Mouse (Mus musculus): ENCODE data around the gene Ctf2. TPM values are rescaled to one million over a fixed set of nuclear protein-coding genes. Genes with fewer than 3 reads are reported as not detected.

The Ctf2 gene
- polyA plus RNA-seq, 1 experiment from 2014 or later, result not detected

DNA sequence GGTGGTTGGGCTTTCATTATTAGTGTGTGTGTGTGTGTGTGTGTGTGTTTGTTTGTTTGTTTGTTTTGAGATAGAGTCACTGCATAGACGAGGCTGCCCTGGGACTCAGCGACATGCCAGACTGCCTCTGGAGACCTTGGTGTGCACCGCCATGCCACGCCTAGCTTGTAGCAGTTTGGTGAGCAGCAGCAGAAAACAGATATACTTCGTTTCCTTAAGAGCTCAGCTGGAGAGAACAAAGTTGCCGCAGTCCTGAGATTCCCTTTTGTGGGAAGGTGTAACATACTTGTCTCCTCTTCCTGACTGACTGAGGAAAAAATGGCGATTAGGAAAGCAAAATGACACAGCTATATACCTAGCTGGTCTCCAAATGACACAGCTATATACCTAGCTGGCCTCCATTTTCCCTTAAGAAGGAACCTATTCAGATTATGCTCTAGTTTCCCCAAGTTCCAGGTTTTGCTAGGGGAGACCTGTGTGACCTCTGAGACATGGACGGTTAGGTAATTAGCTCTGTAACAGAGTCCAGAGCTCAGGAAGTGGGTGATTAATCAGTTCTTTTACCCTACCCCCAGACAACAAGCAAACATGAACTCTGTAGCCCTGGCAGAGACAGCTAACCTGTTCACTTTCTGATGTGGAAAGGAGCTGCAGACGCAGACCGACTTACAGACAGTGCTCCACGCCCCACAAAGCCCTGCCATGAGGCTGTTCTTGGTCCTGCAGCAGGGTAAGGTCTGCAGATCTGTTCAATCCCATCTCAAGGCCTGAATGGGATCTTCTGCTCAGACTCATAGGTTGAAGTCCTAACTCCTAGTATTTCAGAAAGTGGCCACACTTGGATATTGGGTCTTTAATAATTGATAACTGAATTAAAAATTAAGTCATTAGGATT is 59.8 kb downstream of the Ctf2 start:
- H3K4me2 ChIP-seq, result no peak overlapping the region
- no peak overlapping the region for H3K27ac ChIP-seq
- WGBS, result 86% methylated on average over 11 of the region's 11 CpGs
- peaks cover 5% of the 10 kb centered on the region for H3K36me3 ChIP-seq
- ATAC-seq (ENCODE audit: low FRiP score), result no peak
- H3K4me3 ChIP-seq, result no peak overlapping the region
- H3K27me3 ChIP-seq, result no peaks in the 10 kb centered on the region
- no peak overlapping the region for H3K9ac ChIP-seq
- no peaks in the 10 kb centered on the region for H3K9me3 ChIP-seq
- peaks cover 5% of the 10 kb centered on the region for H3K4me1 ChIP-seq (replicated peaks)

MicroRNA genes within 50 kb of the gene (microRNA counts, 519-probe panel; counts per million panel counts)
- 51.3 counts per million for microRNA mmu-miR-762

Small RNAs within 50 kb of the gene (microRNA-seq; reads per million reads assigned to microRNA genes)
- gene Mir762, result not detected

Other genes with a start within 250 kb of the Ctf2 start
- 51.3 and 53.7 TPM in 2 replicates for gene Srcap, start 220.2 kb downstream of the Ctf2 start, polyA plus RNA-seq (2015; fragmentation: Nextera tagmentation; extraction: Ambion mirVana)
- 17.6 and 19.0 TPM in 2 replicates for gene Gm42715, start 212.6 kb downstream of the Ctf2 start, polyA plus RNA-seq (2015; fragmentation: Nextera tagmentation; extraction: Ambion mirVana)
- gene Tmem265, start 170.8 kb downstream of the Ctf2 start, polyA plus RNA-seq (2015; fragmentation: Nextera tagmentation; extraction: Ambion mirVana), result 6.6 and 8.2 TPM in 2 replicates
- gene Phkg2, start 158.8 kb downstream of the Ctf2 start, polyA plus RNA-seq (2015; fragmentation: Nextera tagmentation; extraction: Ambion mirVana), result 55.1 and 60.5 TPM in 2 replicates
- gene Ccdc189, start 143.6 kb downstream of the Ctf2 start, polyA plus RNA-seq (2015; fragmentation: Nextera tagmentation; extraction: Ambion mirVana), result 10.7 and 13.0 TPM in 2 replicates
- gene Rnf40, start 143.4 kb downstream of the Ctf2 start, polyA plus RNA-seq (2015; fragmentation: Nextera tagmentation; extraction: Ambion mirVana), result 49.9 and 50.5 TPM in 2 replicates
- gene Zfp629, start 116.4 kb downstream of the Ctf2 start, polyA plus RNA-seq (2015; fragmentation: Nextera tagmentation; extraction: Ambion mirVana), result 22.2 and 25.0 TPM in 2 replicates
- gene Bcl7c, start 23.2 kb downstream of the Ctf2 start, polyA plus RNA-seq (2015; fragmentation: Nextera tagmentation; extraction: Ambion mirVana), result 47.0 and 50.8 TPM in 2 replicates
- 2.8 and 3.3 TPM in 2 replicates for gene Ctf1, start 19.4 kb downstream of the Ctf2 start, polyA plus RNA-seq (2015; fragmentation: Nextera tagmentation; extraction: Ambion mirVana)
- gene Fbxl19, start 12.4 kb upstream of the Ctf2 start, polyA plus RNA-seq (2015; fragmentation: Nextera tagmentation; extraction: Ambion mirVana), result 9.0 and 9.3 TPM in 2 replicates
- gene Orai3, start 37.6 kb upstream of the Ctf2 start, polyA plus RNA-seq (2015; fragmentation: Nextera tagmentation; extraction: Ambion mirVana), result 8.0 and 9.1 TPM in 2 replicates
- 17.8 and 20.9 TPM in 2 replicates for gene Setd1a, start 44.5 kb upstream of the Ctf2 start, polyA plus RNA-seq (2015; fragmentation: Nextera tagmentation; extraction: Ambion mirVana)
- gene Gm49388, start 53.4 kb upstream of the Ctf2 start, polyA plus RNA-seq (2015; fragmentation: Nextera tagmentation; extraction: Ambion mirVana), result not detected in 2 replicates
- gene Hsd3b7, start 68.4 kb upstream of the Ctf2 start, polyA plus RNA-seq (2015; fragmentation: Nextera tagmentation; extraction: Ambion mirVana), result 9.6 TPM in 2 replicates
- 22.2 and 24.3 TPM in 2 replicates for gene Stx4a, start 92.1 kb upstream of the Ctf2 start, polyA plus RNA-seq (2015; fragmentation: Nextera tagmentation; extraction: Ambion mirVana)
- 38.7 and 40.9 TPM in 2 replicates for gene Stx1b, start 92.4 kb upstream of the Ctf2 start, polyA plus RNA-seq (2015; fragmentation: Nextera tagmentation; extraction: Ambion mirVana)
- 11.0 TPM in 2 replicates for gene Zfp646, start 144.1 kb upstream of the Ctf2 start, polyA plus RNA-seq (2015; fragmentation: Nextera tagmentation; extraction: Ambion mirVana)
- 37.9 and 39.3 TPM in 2 replicates for gene Zfp668, start 144.7 kb upstream of the Ctf2 start, polyA plus RNA-seq (2015; fragmentation: Nextera tagmentation; extraction: Ambion mirVana)
- gene Prss53, start 158.8 kb upstream of the Ctf2 start, polyA plus RNA-seq (2015; fragmentation: Nextera tagmentation; extraction: Ambion mirVana), result 0.58 and 0.82 TPM in 2 replicates
- gene Gm21974, start 163.3 kb upstream of the Ctf2 start, polyA plus RNA-seq (2015; fragmentation: Nextera tagmentation; extraction: Ambion mirVana), result 0.61 TPM in 1 of 2 replicates, not detected in the other
- 67.6 and 71.1 TPM in 2 replicates for gene Vkorc1, start 163.5 kb upstream of the Ctf2 start, polyA plus RNA-seq (2015; fragmentation: Nextera tagmentation; extraction: Ambion mirVana)
- gene Bckdk, start 171.9 kb upstream of the Ctf2 start, polyA plus RNA-seq (2015; fragmentation: Nextera tagmentation; extraction: Ambion mirVana), result 59.7 and 66.8 TPM in 2 replicates
- gene Kat8, start 180.3 kb upstream of the Ctf2 start, polyA plus RNA-seq (2015; fragmentation: Nextera tagmentation; extraction: Ambion mirVana), result 47.1 and 50.9 TPM in 2 replicates
- 0.26 and 0.30 TPM in 2 replicates for gene Prss8, start 197.9 kb upstream of the Ctf2 start, polyA plus RNA-seq (2015; fragmentation: Nextera tagmentation; extraction: Ambion mirVana)
- gene Prss36, start 214.6 kb upstream of the Ctf2 start, polyA plus RNA-seq (2015; fragmentation: Nextera tagmentation; extraction: Ambion mirVana), result 11.8 and 13.3 TPM in 2 replicates
- gene Fus, start 235.3 kb upstream of the Ctf2 start, polyA plus RNA-seq (2015; fragmentation: Nextera tagmentation; extraction: Ambion mirVana), result 397 and 402 TPM in 2 replicates